Mouse (Mus musculus): ENCODE data around the gene Erg.

The Erg gene

GRCm38 (mm10) chr16:95585541-95586310, 667 bp downstream of the Erg start:
- peak; percentile 71 for DNase-seq (ENCODE audit: low read depth)

- no peak for DNase-seq (ENCODE audit: low read depth)
Measured at GRCm38 (mm10) chr16:95584751-95585528, 1.5 kb downstream of the Erg start.

GRCm38 (mm10) chr16:95579289-95579688, 7.1 kb downstream of the Erg start:
- peak; percentile 23 for DNase-seq (ENCODE audit: low read depth)

- no peak for DNase-seq (ENCODE audit: low read depth)
Measured at GRCm38 (mm10) chr16:95573163-95573562, 13.2 kb downstream of the Erg start.

- peak; percentile 64 for DNase-seq (ENCODE audit: low read depth)
Measured at GRCm38 (mm10) chr16:95570616-95571015, 15.8 kb downstream of the Erg start.

- DNase-seq (ENCODE audit: low read depth) = no peak
Measured at GRCm38 (mm10) chr16:95556834-95557233, 29.6 kb downstream of the Erg start.

GRCm38 (mm10) chr16:95553136-95553535, 33.3 kb downstream of the Erg start:
- DNase-seq (ENCODE audit: low read depth) = no peak

GRCm38 (mm10) chr16:95552495-95552894, 33.9 kb downstream of the Erg start:
- no peak for DNase-seq (ENCODE audit: low read depth)

- DNase-seq (ENCODE audit: low read depth) = no peak
Measured at GRCm38 (mm10) chr16:95550496-95550895, 35.9 kb downstream of the Erg start.

- no peak for DNase-seq (ENCODE audit: low read depth)
Measured at GRCm38 (mm10) chr16:95544753-95545152, 41.6 kb downstream of the Erg start.

- DNase-seq (ENCODE audit: low read depth) = no peak
Measured at GRCm38 (mm10) chr16:95543471-95543870, 42.9 kb downstream of the Erg start.

GRCm38 (mm10) chr16:95535151-95535550, 51.2 kb downstream of the Erg start:
- DNase-seq (ENCODE audit: low read depth) = no peak

GRCm38 (mm10) chr16:95532387-95533077, 53.9 kb downstream of the Erg start:
- DNase-seq (ENCODE audit: low read depth) = no peak

- DNase-seq (ENCODE audit: low read depth) = no peak
Measured at GRCm38 (mm10) chr16:95527561-95527960, 58.8 kb downstream of the Erg start.

GRCm38 (mm10) chr16:95519520-95519919, 66.9 kb downstream of the Erg start:
- DNase-seq (ENCODE audit: low read depth) = no peak

- no peak for DNase-seq (ENCODE audit: low read depth)
Measured at GRCm38 (mm10) chr16:95506051-95506450, 80.3 kb downstream of the Erg start.

GRCm38 (mm10) chr16:95496582-95497300, 89.7 kb downstream of the Erg start:
- no peak for DNase-seq (ENCODE audit: low read depth)

- no peak for DNase-seq (ENCODE audit: low read depth)
Measured at GRCm38 (mm10) chr16:95494108-95494507, 92.3 kb downstream of the Erg start.

- no peak for DNase-seq (ENCODE audit: low read depth)
Measured at GRCm38 (mm10) chr16:95493336-95493735, 93.1 kb downstream of the Erg start.

- DNase-seq (ENCODE audit: low read depth) = no peak
Measured at GRCm38 (mm10) chr16:95492146-95492545, 94.2 kb downstream of the Erg start.

GRCm38 (mm10) chr16:95490386-95490785, 96.0 kb downstream of the Erg start:
- no peak for DNase-seq (ENCODE audit: low read depth)

Measured in induced T-regulatory cell, adult 2 months (primary cell).